Mouse (Mus musculus) small intestine, adult 2 months (tissue): ENCODE results near the gene Nexn. TPM values are rescaled to one million over a fixed set of nuclear protein-coding genes. Genes with fewer than 3 reads are reported as not detected.
A peak's percentile ranks its signal among the peaks of the same experiment; 100 is the strongest.
"Not testable (repeated sequence)": the region's sequence is repeated elsewhere in the genome, so short reads cannot be mapped to it uniquely, and the experiment has no call there.

Experiments
- H3K27ac ChIP-seq: fragments of 200-500 bp; 2 replicates; pipeline ENCODE4 v1.5.1; 2012; ENCODE audit warnings: low read depth, low read length, control low read depth, inconsistent platforms; ENCODE audit not compliant: insufficient read depth
- H3K27me3 ChIP-seq: fragments of 200-500 bp; 2 replicates; pipeline ENCODE4 v1.6.1; 2012; ENCODE audit warnings: mild to moderate bottlenecking, moderate library complexity, low read length, inconsistent platforms; ENCODE audit not compliant: control insufficient read depth, insufficient read depth
- H3K36me3 ChIP-seq: fragments of 200-500 bp; 2 replicates; pipeline ENCODE4 v1.6.1; 2012; ENCODE audit warnings: mild to moderate bottlenecking, low read length, control low read depth, inconsistent platforms; ENCODE audit not compliant: control insufficient read depth, insufficient read depth
- H3K4me1 ChIP-seq: fragments of 200-500 bp; 2 replicates; pipeline ENCODE4 v1.6.1; 2012; ENCODE audit warnings: low read length, inconsistent platforms, mixed read lengths; ENCODE audit not compliant: control insufficient read depth, insufficient read depth, insufficient read length
- H3K4me3 ChIP-seq: fragments of 200-500 bp; 2 replicates; pipeline ENCODE4 v1.5.1; 2012; ENCODE audit warnings: low read depth, mild to moderate bottlenecking, control low read depth, inconsistent platforms, low read length, moderate library complexity
- CTCF ChIP-seq: fragments of 200-500 bp; IDR thresholded peaks from 2 replicates; pipeline ENCODE4 v1.5.1; 2012; ENCODE audit warnings: low read depth, mild to moderate bottlenecking, control low read depth, inconsistent platforms, low read length, moderate library complexity, mixed read lengths; ENCODE audit not compliant: insufficient replicate concordance, insufficient read length; ENCODE audit errors: extremely low read depth
- POLR2A ChIP-seq: fragments of 200-500 bp; IDR thresholded peaks from 2 replicates; pipeline ENCODE4 v1.6.1; 2012; ENCODE audit warnings: low read depth, mild to moderate bottlenecking, control low read depth, inconsistent platforms, low read length, moderate library complexity
- WGBS: fragments of 180-500 bp; shearing (Covaris S2); methylation state at CpG from one replicate; pipeline ENCODE4 v1.1.7; 2018; 5-methylcytosine and 5-hydroxymethylcytosine counted together
- polyA plus RNA-seq: library from polyadenylated mRNA; depleted of rRNA; stranded (reverse); fragments of >200 nt; gene quantifications from 2 replicates; pipeline ENCODE4 v1.2.3, GENCODE M21; 2012; rRNA removed

Gene Nexn
- 0.05 TPM in 1 of 2 replicates, not detected in the other for polyA plus RNA-seq

- H3K27me3 ChIP-seq = peaks cover 4% of the 10 kb centered on the region; the same call in 1 of the 2 replicates
- TF ChIP-seq POLR2A (no peak), CTCF (no peak)
- H3K27ac ChIP-seq = peak within 1 kb of the TSS; percentile 48
- H3K36me3 ChIP-seq = no peaks in the 10 kb centered on the region
- WGBS = 10% methylated on average over 13 of the region's 13 CpGs
- peak within 1 kb of the TSS; percentile 72 for H3K4me3 ChIP-seq
- peaks cover 8% of the 10 kb centered on the region for H3K4me1 ChIP-seq
These were observed at the start of gene Nexn for GRCm38 (mm10) chr3:152266036-152266421. Nexn (minus strand) TSS chr3:152266350.

- Histone ChIP-seq H3K36me3 (no peaks in the 10 kb centered on the region), H3K4me1 (peaks cover 3% of the 10 kb centered on the region; the same call in 1 of the 2 replicates), H3K4me3 (no peak overlapping the region), H3K27ac (no peak overlapping the region), H3K27me3 (no peaks in the 10 kb centered on the region)
- TF ChIP-seq CTCF = peak; percentile 99
- no peak for TF ChIP-seq POLR2A
- 14% methylated on average over 7 of the region's 7 CpGs for WGBS
These were observed 49.5 kb upstream of the Nexn start for GRCm38 (mm10) chr3:152315613-152316012.

- H3K4me1 ChIP-seq, H3K27me3 ChIP-seq, H3K4me3 ChIP-seq, H3K36me3 ChIP-seq, H3K27ac ChIP-seq: not testable (repeated sequence)
- WGBS = 79% methylated on average over 14 of the region's 14 CpGs
These were observed 48.5 kb upstream of the Nexn start for GRCm38 (mm10) chr3:152314666-152315065.

- no peak for TF ChIP-seq POLR2A
- TF ChIP-seq CTCF = no peak
- H3K36me3 ChIP-seq = no peaks in the 10 kb centered on the region
- no peaks in the 10 kb centered on the region for H3K27me3 ChIP-seq
- H3K4me1 ChIP-seq = peaks cover 16% of the 10 kb centered on the region
- WGBS = 40% methylated on average over 9 of the region's 9 CpGs
- no peak overlapping the region for H3K4me3 ChIP-seq
- peak overlapping the region; percentile 83 for H3K27ac ChIP-seq
These were observed 43.1 kb upstream of the Nexn start for GRCm38 (mm10) chr3:152309250-152309645.

GRCm38 (mm10) chr3:152308485-152309249, 42.5 kb upstream of the Nexn start:
- 16% methylated on average over 10 of the region's 10 CpGs for WGBS
- peak overlapping the region; percentile 83 for H3K27ac ChIP-seq
- TF ChIP-seq POLR2A (no peak), CTCF (no peak)

GRCm38 (mm10) chr3:152305971-152306370, 39.8 kb upstream of the Nexn start:
- H3K27ac ChIP-seq = no peak overlapping the region
- no peaks in the 10 kb centered on the region for H3K27me3 ChIP-seq
- WGBS = 96% methylated on average over 4 of the region's 4 CpGs
- H3K4me1 ChIP-seq = peaks cover 16% of the 10 kb centered on the region
- H3K4me3 ChIP-seq = no peak overlapping the region
- no peaks in the 10 kb centered on the region for H3K36me3 ChIP-seq
- no peak for TF ChIP-seq POLR2A
- TF ChIP-seq CTCF = no peak

More at GRCm38 (mm10) chr3:152308485-152309249, 42.5 kb upstream of the Nexn start:
- Histone ChIP-seq H3K36me3 (no peaks in the 10 kb centered on the region), H3K27me3 (no peaks in the 10 kb centered on the region), H3K4me1 (peaks cover 16% of the 10 kb centered on the region), H3K4me3 (no peak overlapping the region)

- Histone ChIP-seq H3K4me1 (peaks cover 16% of the 10 kb centered on the region), H3K36me3 (no peaks in the 10 kb centered on the region), H3K27ac (no peak overlapping the region), H3K27me3 (no peaks in the 10 kb centered on the region), H3K4me3 (no peak overlapping the region)
- TF ChIP-seq POLR2A (no peak), CTCF (no peak)
- 78% methylated on average over 8 of the region's 8 CpGs for WGBS
These were observed 38.9 kb upstream of the Nexn start for GRCm38 (mm10) chr3:152305080-152305479.

- Histone ChIP-seq H3K27ac (peak overlapping the region; percentile 69), H3K36me3 (no peaks in the 10 kb centered on the region), H3K27me3 (no peaks in the 10 kb centered on the region), H3K4me3 (no peak overlapping the region), H3K4me1 (peaks cover 12% of the 10 kb centered on the region)
- 29% methylated on average over 6 of the region's 6 CpGs for WGBS
- TF ChIP-seq CTCF (no peak), POLR2A (no peak)
These were observed 38.1 kb upstream of the Nexn start for GRCm38 (mm10) chr3:152304093-152304815.
